ENCODE assay signal across 8 mouse cellular contexts in genomic region chr14:19823321-19824142, GRCm38 (mm10). TPM values are rescaled to one million over a fixed set of nuclear protein-coding genes. Genes with fewer than 3 reads are reported as not detected.
A peak's percentile ranks its signal among the peaks of the same experiment; 100 is the strongest.
DNase-seq lines count a peak whose midpoint lies in the region; ATAC-seq and TF ChIP-seq lines count a peak whose summit lies in the region.

Gene Rtraf, minus strand, starts transcription at chr14:19823824.

- peaks cover 31% of the 10 kb centered on the region for H3K36me3 ChIP-seq in G1E (replicated peaks)
- peaks cover 13% of the 10 kb centered on the region for H3K36me3 ChIP-seq in forebrain, embryonic 16.5 days (ENCODE audit: control insufficient read depth, insufficient read depth)
- H3K36me3 ChIP-seq in lung, embryonic 14.5 days (ENCODE audit: insufficient read depth) = peaks cover 31% of the 10 kb centered on the region
- peaks cover 13% of the 10 kb centered on the region for H3K36me3 ChIP-seq in thymus, adult 2 months (ENCODE audit: control insufficient read depth, insufficient read depth, low read length)

- H3K4me2 ChIP-seq in forebrain, embryonic 16.5 days (ENCODE audit: low read length) = peak within 1 kb of the TSS; percentile 93
- H3K4me2 ChIP-seq in lung, embryonic 14.5 days = peak within 1 kb of the TSS; percentile 78

- peak within 1 kb of the TSS; percentile 90 for H3K27ac ChIP-seq in forebrain, embryonic 16.5 days (ENCODE audit: low read length)
- H3K27ac ChIP-seq in layer of hippocampus, adult 2 months = peak within 1 kb of the TSS; percentile 90
- H3K27ac ChIP-seq in lung, embryonic 14.5 days (ENCODE audit: low read depth) = peak within 1 kb of the TSS; percentile 74
- peak within 1 kb of the TSS; percentile 46 for H3K27ac ChIP-seq in olfactory bulb, adult 2 months (ENCODE audit: insufficient read depth, low read depth, low read length)
- H3K27ac ChIP-seq in thymus, adult 2 months (ENCODE audit: control insufficient read depth, insufficient read depth, low read length) = no peak within 1 kb of the TSS

- peak; percentile 91 for DNase-seq in G1E (ENCODE audit: low spot score)
- peak; percentile 94 to 95 for DNase-seq in cerebellum, adult 18-20 months
- DNase-seq in heart, postnatal 36 days = peak; percentile 93 to 94
- DNase-seq in layer of hippocampus, adult 2 months (ENCODE audit: low spot score in 2 of 2) = peak; percentile 90 to 92
- peak; percentile 99 for DNase-seq in lung, embryonic 14.5 days
- peak; percentile 90 for DNase-seq in thymus, adult 2 months

- intact Hi-C loops in heart, postnatal 36 days (cut with DNase I) = no loop called here

- ATAC-seq in G1E (ENCODE audit: extremely low read depth, insufficient number of reproducible peaks, low FRiP score, poor library complexity, severe bottlenecking) = peak; percentile 95
- ATAC-seq in forebrain, embryonic 16.5 days = peak; percentile 97
- ATAC-seq in lung, embryonic 14.5 days (ENCODE audit: insufficient read depth) = peak; percentile 99

- peaks cover 20% of the 10 kb centered on the region for H3K4me1 ChIP-seq in G1E (ENCODE audit: insufficient read depth, low read depth, low read length)
- peaks cover 31% of the 10 kb centered on the region for H3K4me1 ChIP-seq in forebrain, embryonic 16.5 days (replicated peaks; ENCODE audit: control insufficient read depth, insufficient read depth, low read length)
- H3K4me1 ChIP-seq in lung, embryonic 14.5 days (ENCODE audit: insufficient read depth) = no peaks in the 10 kb centered on the region
- H3K4me1 ChIP-seq in olfactory bulb, adult 2 months (ENCODE audit: control insufficient read depth, insufficient read depth, low read length) = peaks cover 5% of the 10 kb centered on the region; the same call in 1 of the 2 replicates
- peaks cover 3% of the 10 kb centered on the region; the same call in 1 of the 2 replicates for H3K4me1 ChIP-seq in thymus, adult 2 months (replicated peaks; ENCODE audit: control insufficient read depth, insufficient read depth, low read length)

- H3K4me3 ChIP-seq in G1E (ENCODE audit: low read depth, low read length) = peak within 1 kb of the TSS; percentile 82
- H3K4me3 ChIP-seq in forebrain, embryonic 16.5 days (replicated peaks; ENCODE audit: low read length) = peak within 1 kb of the TSS; percentile 98
- H3K4me3 ChIP-seq in layer of hippocampus, adult 2 months = peak within 1 kb of the TSS; percentile 88
- peak within 1 kb of the TSS; percentile 74 for H3K4me3 ChIP-seq in lung, embryonic 14.5 days (ENCODE audit: low read depth, low read length)
- H3K4me3 ChIP-seq in olfactory bulb, adult 2 months (ENCODE audit: insufficient read depth, low read depth, low read length) = peak within 1 kb of the TSS; percentile 91
- H3K4me3 ChIP-seq in thymus, adult 2 months (ENCODE audit: control insufficient read depth, insufficient read depth, low read length) = peak within 1 kb of the TSS; percentile 87

- 1% methylated on average over 72 of the region's 80 CpGs for WGBS in forebrain, embryonic 16.5 days
- under 1% methylated on average over 80 of the region's 80 CpGs for WGBS in lung, embryonic 14.5 days
- WGBS in olfactory bulb, adult 2 months = under 1% methylated on average over 80 of the region's 80 CpGs
- whole genome bisulfite sequencing in thymus, adult 2 months = under 1% methylated on average over 80 of the region's 80 CpGs

- peaks cover 4% of the 10 kb centered on the region for H3K9me3 ChIP-seq in G1E (replicated peaks)
- no peaks in the 10 kb centered on the region for H3K9me3 ChIP-seq in forebrain, embryonic 16.5 days (ENCODE audit: control insufficient read depth, low read length)
- no peaks in the 10 kb centered on the region for H3K9me3 ChIP-seq in lung, embryonic 14.5 days (ENCODE audit: low read depth, low read length)

- H3K27me3 ChIP-seq in G1E (ENCODE audit: insufficient read depth, low read length) = peaks cover 10% of the 10 kb centered on the region
- H3K27me3 ChIP-seq in forebrain, embryonic 16.5 days (replicated peaks; ENCODE audit: control insufficient read depth, insufficient read depth, low read length) = no peaks in the 10 kb centered on the region
- H3K27me3 ChIP-seq in lung, embryonic 14.5 days (ENCODE audit: insufficient read depth, low read length) = no peaks in the 10 kb centered on the region; the same call in 1 of the 2 replicates
- no peaks in the 10 kb centered on the region for H3K27me3 ChIP-seq in thymus, adult 2 months (ENCODE audit: control insufficient read depth, insufficient read depth, low read length)

- peak within 1 kb of the TSS; percentile 92 for H3K9ac ChIP-seq in forebrain, embryonic 16.5 days (replicated peaks; ENCODE audit: low read depth, low read length)
- peak within 1 kb of the TSS; percentile 88 for H3K9ac ChIP-seq in lung, embryonic 14.5 days

- TF ChIP-seq CTCF in G1E (IDR thresholded peaks at IDR 0.05; ENCODE audit: low read depth, low read length) = no peak
- TF ChIP-seq CTCF in layer of hippocampus, adult 2 months (conservative IDR thresholded peaks at IDR 0.05) = no peak
- TF ChIP-seq CTCF in lung, embryonic 14.5 days (IDR thresholded peaks at IDR 0.05; ENCODE audit: low read depth) = no peak
- TF ChIP-seq CTCF in olfactory bulb, adult 2 months (IDR thresholded peaks at IDR 0.05; ENCODE audit: insufficient read depth, low read depth, low read length) = no peak
- peak; percentile 33; the same call in 1 of the 2 replicates for TF ChIP-seq CTCF in thymus, adult 2 months (IDR thresholded peaks at IDR 0.05; ENCODE audit: borderline replicate concordance, control insufficient read depth, extremely low read depth, insufficient read depth, low read length, poor library complexity)

- TF ChIP-seq POLR2A in olfactory bulb, adult 2 months (IDR thresholded peaks at IDR 0.05; ENCODE audit: insufficient read depth, low read depth, low read length) = peak; percentile 83; the same call in 1 of the 2 replicates
- TF ChIP-seq POLR2A in thymus, adult 2 months (IDR thresholded peaks at IDR 0.05; ENCODE audit: control insufficient read depth, extremely low read depth, insufficient read depth, low read length, poor library complexity) = peak; percentile 86

RNA-seq across cellular contexts. Expression of gene Rtraf, which starts in this region (rescaled TPM):
- 161 and 191 TPM in 2 replicates for total RNA-seq in G1E (2014; fragmentation: Nextera tagmentation)
- total RNA-seq in G1E (2017) = 120 TPM in 2 replicates
- polyA plus RNA-seq in G1E (2012) = 269 and 392 TPM in 2 replicates
- 163 and 184 TPM in 2 replicates for polyA plus RNA-seq in forebrain, embryonic 16.5 days (2015; fragmentation: Nextera tagmentation; extraction: Ambion mirVana)
- 10 to 100 TPM; 71.0 to 75.8 TPM for total RNA-seq in heart, postnatal 36 days (2021)
- 10 to 100 TPM; 51.5 to 56.4 TPM for total RNA-seq in layer of hippocampus, adult 2 months (2021)
- 230 TPM in 2 replicates for polyA plus RNA-seq in lung, embryonic 14.5 days (2014; fragmentation: Nextera tagmentation; extraction: Ambion mirVana)
- polyA plus RNA-seq in olfactory bulb, adult 2 months (2012; ENCODE audit: insufficient read depth, insufficient read length, low replicate concordance, missing spikeins) = not detected in 2 replicates
- 27.0 and 27.8 TPM in 2 replicates for polyA plus RNA-seq in thymus, adult 2 months (2012; rRNA removed)
